Mouse (Mus musculus) limb, embryonic 14.5 days (tissue): Measurements from ENCODE around the gene Aaas. TPM values are rescaled to one million over a fixed set of nuclear protein-coding genes. Genes with fewer than 3 reads are reported as not detected.

ENCODE experiments used
- ATAC-seq: fragments of 200-750 bp; cut with Nextera tagmentation; 2 replicates; pipeline ENCODE4 v1.8.0; 2017; ENCODE audit warnings: low read depth, moderate number of reproducible peaks, moderate TSS enrichment; ENCODE audit not compliant: low FRiP score
- DNase-seq: peaks from one replicate; pipeline ENCODE4 v3.0.0-alpha.2; 2015; ENCODE audit warnings: low spot score
- H3K27ac ChIP-seq: fragments of 300-500 bp; sonication (generic); replicated peaks from 2 replicates; pipeline ENCODE4 v1.5.1; 2014; ENCODE audit warnings: low read depth, mild to moderate bottlenecking, low read length, moderate library complexity, mixed read lengths
- H3K27me3 ChIP-seq: fragments of 300-500 bp; sonication (generic); 2 replicates; pipeline ENCODE4 v1.6.1; 2014; ENCODE audit warnings: low read length, mixed read lengths; ENCODE audit not compliant: control insufficient read depth, insufficient read depth
- H3K36me3 ChIP-seq: fragments of 300-500 bp; sonication (generic); 2 replicates; pipeline ENCODE4 v1.6.1; 2014; ENCODE audit warnings: mild to moderate bottlenecking, low read length, moderate library complexity, mixed read lengths; ENCODE audit not compliant: control insufficient read depth, insufficient read depth
- H3K4me1 ChIP-seq: fragments of 300-500 bp; sonication (generic); 2 replicates; pipeline ENCODE4 v1.6.1; 2014; ENCODE audit warnings: antibody characterized with exemption, low read length, mixed read lengths; ENCODE audit not compliant: control insufficient read depth, insufficient read depth
- H3K4me2 ChIP-seq: fragments of 300-500 bp; sonication (generic); replicated peaks from 2 replicates; pipeline ENCODE4 v1.6.1; 2014; ENCODE audit warnings: low read depth, mild to moderate bottlenecking, low read length, moderate library complexity; ENCODE audit not compliant: severe bottlenecking
- H3K4me3 ChIP-seq: fragments of 300-500 bp; sonication (generic); replicated peaks from 2 replicates; pipeline ENCODE4 v1.5.1; 2014; ENCODE audit warnings: low read length
- H3K9ac ChIP-seq: fragments of 300-500 bp; sonication (generic); 2 replicates; pipeline ENCODE4 v1.6.1; 2014; ENCODE audit warnings: mild to moderate bottlenecking, low read depth, low read length, moderate library complexity; ENCODE audit not compliant: severe bottlenecking
- H3K9me3 ChIP-seq: fragments of 300-500 bp; sonication (generic); 2 replicates; pipeline ENCODE4 v1.6.1; 2016; ENCODE audit warnings: low read length; ENCODE audit not compliant: control insufficient read depth
- POLR2A ChIP-seq: fragments of 200-500 bp; IDR thresholded peaks from 2 replicates; pipeline ENCODE4 v1.8.0; 2012; ENCODE audit warnings: inconsistent platforms, mild to moderate bottlenecking, moderate library complexity, borderline replicate concordance; ENCODE audit not compliant: insufficient read depth, insufficient read length; ENCODE audit errors: extremely low read depth
- WGBS: fragments of 180-500 bp; shearing (Covaris S2); extraction: QIAGEN DNeasy Blood & Tissue Kit; methylation state at CpG from one replicate; pipeline ENCODE4 v1.1.7; 2014; 5-methylcytosine and 5-hydroxymethylcytosine counted together
- polyA plus RNA-seq, 2 experiments: library from polyadenylated mRNA; depleted of rRNA in 1 of 2; stranded (reverse) in 1 of 2; unstranded in 1 of 2; fragments of >200 nt; fragmentation: Nextera tagmentation in 1 of 2; extraction: Ambion mirVana in 1 of 2; gene quantifications; 2 replicates each; pipeline versions ENCODE4 v1.2.1 to v1.2.3; 2012 to 2014

Aaas gene
- polyA plus RNA-seq (2012; rRNA removed) (65.5 and 86.5 TPM in 2 replicates), polyA plus RNA-seq (2014; fragmentation: Nextera tagmentation; extraction: Ambion mirVana) (54.4 and 59.6 TPM in 2 replicates)

DNA sequence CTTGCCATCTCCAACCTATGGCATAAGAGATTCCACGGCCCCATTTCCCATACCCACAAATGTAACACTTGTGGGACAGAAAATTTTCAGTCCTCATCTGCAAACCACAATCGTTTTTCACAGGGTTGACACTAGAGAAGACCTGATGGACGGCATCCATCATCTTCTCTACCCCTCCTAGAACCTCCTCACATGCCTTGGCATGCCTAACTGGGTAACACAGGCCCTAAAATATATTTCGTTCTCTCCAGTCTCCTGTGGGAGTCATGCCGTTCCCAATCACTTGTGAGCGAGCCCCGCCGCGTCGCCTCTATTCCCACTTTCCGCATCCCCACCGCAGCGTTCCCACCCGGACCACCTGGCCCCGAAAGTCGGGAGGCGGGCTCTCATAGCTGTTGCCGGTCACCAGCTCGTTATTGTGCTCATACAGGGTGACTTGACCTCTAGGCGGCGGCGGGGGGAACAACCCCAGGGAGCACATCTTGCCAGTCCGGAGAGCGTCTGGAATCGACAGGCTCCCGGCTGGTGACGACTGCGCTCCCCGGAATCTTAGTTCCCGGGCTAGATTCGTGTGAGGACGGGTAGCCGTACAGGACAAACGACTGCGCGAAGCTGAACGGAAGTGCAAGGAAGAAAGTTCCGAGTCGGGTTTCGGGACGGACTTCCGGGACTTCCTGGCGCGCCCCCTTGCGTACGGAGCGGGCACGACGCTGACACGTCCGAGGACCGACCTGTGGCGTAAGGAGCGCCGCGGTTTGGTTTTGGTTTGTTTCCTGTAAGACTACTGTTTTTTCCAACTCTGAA is at the start of gene Aaas:
Gene Aaas (minus strand): TSS at position 634 of the 804 bp plus-strand sequence.
- ATAC-seq = peak; percentile 88
- Histone ChIP-seq H3K27me3 (no peaks in the 10 kb centered on the region), H3K4me1 (0 out of 2 replicates have a peak, but pooled peaks cover 5% of the 10 kb centered on the region), H3K9ac (peak within 1 kb of the TSS; percentile 57), H3K4me2 (peak within 1 kb of the TSS; percentile 70), H3K36me3 (peaks cover 17% of the 10 kb centered on the region), H3K9me3 (no peaks in the 10 kb centered on the region), H3K4me3 (peak within 1 kb of the TSS; percentile 56), H3K27ac (peak within 1 kb of the TSS; percentile 53)
- under 1% methylated on average over 56 of the region's 56 CpGs for WGBS
- DNase-seq = peak; percentile 94
- peak; percentile 73; the same call in 1 of the 2 replicates for TF ChIP-seq POLR2A

DNA sequence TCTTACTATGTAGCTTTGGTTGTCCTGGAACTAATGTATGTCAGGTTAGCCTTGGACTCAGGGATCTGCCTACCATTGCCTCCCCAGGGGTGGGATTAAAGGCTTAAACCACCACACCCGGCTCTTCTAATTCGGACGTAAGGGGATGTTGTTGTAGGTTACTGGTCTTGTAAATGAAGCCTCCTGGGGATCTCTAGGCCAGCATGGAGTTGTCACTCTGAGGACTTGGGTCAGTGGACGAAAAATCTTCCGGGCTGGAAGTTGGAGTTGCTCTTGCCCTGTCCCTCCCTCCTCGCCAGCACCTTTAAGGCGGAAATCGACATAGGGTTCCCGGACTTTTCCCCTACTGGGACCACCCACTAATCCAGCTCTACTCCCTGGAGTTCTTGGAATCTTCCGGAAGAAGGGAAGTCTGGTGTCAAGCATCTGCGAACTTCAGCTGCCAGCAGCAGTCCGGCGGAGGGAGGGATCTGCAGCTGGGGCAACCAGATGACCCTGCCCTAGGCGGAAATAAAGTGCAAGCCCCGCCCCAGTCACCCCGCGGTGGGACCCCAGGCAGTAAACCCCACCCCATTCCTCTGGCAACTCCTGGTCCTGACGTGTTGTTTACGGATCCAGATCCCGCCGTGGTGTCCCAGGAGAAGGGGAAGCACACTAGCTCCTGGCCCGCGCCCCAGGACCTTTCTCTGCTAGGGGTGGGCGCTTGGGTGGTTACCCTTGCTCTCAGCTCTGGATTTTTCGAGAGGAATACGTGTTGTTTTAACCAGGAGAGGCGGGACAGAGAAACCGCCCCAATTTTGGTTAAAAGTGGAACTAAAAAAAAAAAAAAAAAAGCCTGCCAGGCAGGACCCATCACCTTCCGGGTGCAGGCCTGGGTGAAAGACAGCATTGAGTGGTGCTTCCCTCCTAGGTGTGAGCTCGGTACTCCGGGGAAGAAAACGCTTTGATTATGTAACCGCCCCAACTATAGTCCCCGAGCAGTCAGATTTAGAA is 49.0 kb upstream of the Aaas start:
- no peak for TF ChIP-seq POLR2A
- H3K27ac ChIP-seq = peak overlapping the region; percentile 83
- H3K27me3 ChIP-seq = no peaks in the 10 kb centered on the region
- H3K4me1 ChIP-seq = peaks cover 19% of the 10 kb centered on the region
- peak overlapping the region; percentile 34 for H3K4me3 ChIP-seq
- peak; percentile 89 for ATAC-seq
- H3K36me3 ChIP-seq = no peaks in the 10 kb centered on the region
- H3K9me3 ChIP-seq = no peaks in the 10 kb centered on the region
- H3K4me2 ChIP-seq = peak overlapping the region; percentile 52
- H3K9ac ChIP-seq = peak overlapping the region; percentile 58
- 3% methylated on average over 34 of the region's 34 CpGs for WGBS
- peak; percentile 85 for DNase-seq

DNA sequence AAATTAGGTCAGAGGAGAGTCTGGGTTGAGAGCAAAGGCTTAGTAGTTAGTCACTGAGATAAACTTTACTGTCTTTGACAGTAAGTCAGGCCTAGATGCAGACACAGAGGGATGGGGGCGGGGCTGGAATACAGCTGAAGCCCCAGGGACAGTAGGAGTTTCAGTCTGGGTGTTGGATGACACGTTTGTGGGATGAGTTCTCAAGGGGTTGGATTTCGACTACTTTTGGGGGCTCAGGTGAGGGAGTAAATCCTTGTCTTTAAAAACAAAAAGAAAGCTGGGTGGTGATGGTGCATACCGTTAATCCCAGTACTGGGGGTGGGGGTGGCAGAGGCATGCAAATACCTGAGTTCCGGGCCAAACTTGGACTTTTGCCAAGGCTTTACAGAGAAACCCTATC is 48.1 kb upstream of the Aaas start:
- ATAC-seq (no peak), DNase-seq (no peak)
- Histone ChIP-seq H3K4me3 (no peak overlapping the region), H3K27me3 (no peaks in the 10 kb centered on the region), H3K9ac (no peak overlapping the region), H3K4me1 (peaks cover 19% of the 10 kb centered on the region), H3K4me2 (peak overlapping the region; percentile 52), H3K36me3 (no peaks in the 10 kb centered on the region), H3K27ac (peak overlapping the region; percentile 83; the same call in 1 of the 2 replicates), H3K9me3 (no peaks in the 10 kb centered on the region)
- 15% methylated on average over 5 of the region's 5 CpGs for WGBS
- TF ChIP-seq POLR2A = no peak

DNA sequence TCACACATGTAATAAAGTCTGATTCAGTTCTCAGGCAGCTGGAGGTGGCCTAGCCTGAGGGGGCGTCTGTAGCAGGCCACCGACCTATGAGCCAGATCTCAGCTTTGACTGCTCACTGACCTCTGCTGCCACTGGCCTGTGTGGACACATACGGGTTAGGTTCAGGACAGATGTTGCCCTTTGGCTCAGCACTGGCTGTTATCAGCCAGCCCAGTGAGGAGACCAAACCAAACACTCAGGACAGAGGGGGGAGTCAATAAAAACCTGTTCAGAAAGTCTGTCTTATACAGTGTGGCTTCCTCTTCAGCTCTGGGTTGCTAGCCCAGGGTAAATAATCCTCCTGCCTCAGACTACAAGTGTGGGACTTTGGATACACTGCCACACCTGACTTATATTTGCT is 44.5 kb upstream of the Aaas start:
- DNase-seq (no peak), ATAC-seq (no peak)
- no peak overlapping the region for H3K4me3 ChIP-seq
- H3K4me1 ChIP-seq = peaks cover 19% of the 10 kb centered on the region
- H3K4me2 ChIP-seq = no peak overlapping the region
- TF ChIP-seq POLR2A = no peak
- 2% methylated on average over 3 of the region's 3 CpGs for WGBS
- H3K9me3 ChIP-seq = no peaks in the 10 kb centered on the region
- no peaks in the 10 kb centered on the region for H3K27me3 ChIP-seq
- H3K9ac ChIP-seq = no peak overlapping the region
- H3K36me3 ChIP-seq = no peaks in the 10 kb centered on the region
- H3K27ac ChIP-seq = no peak overlapping the region

DNA sequence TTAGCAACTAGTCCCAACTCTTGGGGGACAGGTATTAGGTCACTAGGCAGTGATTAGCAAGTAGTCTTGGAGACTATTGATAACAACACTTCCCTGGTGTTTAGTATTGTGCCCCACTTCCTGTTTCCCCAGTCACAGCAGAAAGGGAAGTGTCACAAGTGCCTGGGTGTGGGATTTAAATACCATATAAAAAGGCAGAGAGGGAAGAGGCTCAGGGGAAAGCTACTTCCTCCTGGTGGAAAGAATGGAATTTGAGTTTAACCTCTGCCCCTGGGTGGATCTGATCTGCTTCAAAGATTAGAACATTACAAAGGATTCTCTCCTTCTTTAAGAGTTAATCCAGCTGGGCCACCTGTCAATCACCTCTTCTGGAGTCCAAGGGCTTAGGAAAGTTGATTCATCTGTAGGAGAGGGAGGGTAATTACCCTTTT is 43.0 kb upstream of the Aaas start:
- H3K27ac ChIP-seq = 0 out of 2 replicates have a peak overlapping the region, but pooled peaks have one; percentile 38
- no peak overlapping the region for H3K4me3 ChIP-seq
- no peak for DNase-seq
- no peaks in the 10 kb centered on the region for H3K27me3 ChIP-seq
- no peaks in the 10 kb centered on the region for H3K9me3 ChIP-seq
- no peak for ATAC-seq
- H3K9ac ChIP-seq = no peak overlapping the region
- H3K36me3 ChIP-seq = no peaks in the 10 kb centered on the region
- peaks cover 11% of the 10 kb centered on the region for H3K4me1 ChIP-seq
- H3K4me2 ChIP-seq = no peak overlapping the region
- no peak for TF ChIP-seq POLR2A
